Mouse (Mus musculus): ENCODE results near the gene Map4k2.

The Map4k2 gene

DNA sequence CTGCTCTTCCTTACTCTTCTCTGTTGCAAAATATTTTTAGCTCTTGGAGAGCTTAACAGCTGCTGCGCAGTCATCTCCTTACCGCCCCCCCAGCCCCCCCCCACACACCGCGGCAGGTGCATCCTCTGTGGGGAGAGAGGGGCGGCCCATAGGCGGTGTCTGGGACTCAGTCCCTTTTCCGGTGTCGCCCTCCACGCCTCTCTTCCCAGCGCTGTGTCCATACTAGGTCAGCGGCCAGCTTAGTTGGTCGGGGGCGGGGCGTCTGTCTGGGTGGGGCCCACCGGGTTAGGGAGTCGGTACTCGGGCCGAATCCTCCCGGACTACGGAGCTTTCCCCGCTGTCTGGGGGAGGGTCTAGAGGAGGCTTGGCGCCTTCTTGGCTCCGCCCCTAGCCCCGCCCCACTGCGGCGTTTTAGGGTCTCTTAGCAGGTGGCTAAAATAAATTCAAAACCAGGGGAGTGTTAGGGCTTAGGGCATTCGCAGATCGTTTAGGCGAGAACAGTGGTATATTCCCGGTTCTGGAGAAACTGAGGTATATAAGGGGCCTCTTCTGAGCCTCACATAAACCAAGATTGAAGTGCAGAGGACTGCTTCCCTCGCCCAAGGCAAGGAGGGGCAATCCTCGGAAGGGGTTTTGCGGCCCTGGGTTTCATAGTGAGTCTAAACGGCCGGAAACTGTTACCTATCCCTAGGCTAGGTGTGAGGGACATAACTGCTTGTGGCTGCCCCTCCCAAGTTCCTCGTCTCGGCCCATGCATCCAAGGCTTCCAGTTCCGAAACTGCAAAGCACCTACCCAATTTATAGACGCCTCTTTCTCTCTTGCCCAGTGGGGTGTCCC lies 57.7 kb downstream of the Map4k2 start:
- in situ Hi-C loops (cut with MboI; ENCODE audit: low sequenced_read_pairs): no loop called here

DNA sequence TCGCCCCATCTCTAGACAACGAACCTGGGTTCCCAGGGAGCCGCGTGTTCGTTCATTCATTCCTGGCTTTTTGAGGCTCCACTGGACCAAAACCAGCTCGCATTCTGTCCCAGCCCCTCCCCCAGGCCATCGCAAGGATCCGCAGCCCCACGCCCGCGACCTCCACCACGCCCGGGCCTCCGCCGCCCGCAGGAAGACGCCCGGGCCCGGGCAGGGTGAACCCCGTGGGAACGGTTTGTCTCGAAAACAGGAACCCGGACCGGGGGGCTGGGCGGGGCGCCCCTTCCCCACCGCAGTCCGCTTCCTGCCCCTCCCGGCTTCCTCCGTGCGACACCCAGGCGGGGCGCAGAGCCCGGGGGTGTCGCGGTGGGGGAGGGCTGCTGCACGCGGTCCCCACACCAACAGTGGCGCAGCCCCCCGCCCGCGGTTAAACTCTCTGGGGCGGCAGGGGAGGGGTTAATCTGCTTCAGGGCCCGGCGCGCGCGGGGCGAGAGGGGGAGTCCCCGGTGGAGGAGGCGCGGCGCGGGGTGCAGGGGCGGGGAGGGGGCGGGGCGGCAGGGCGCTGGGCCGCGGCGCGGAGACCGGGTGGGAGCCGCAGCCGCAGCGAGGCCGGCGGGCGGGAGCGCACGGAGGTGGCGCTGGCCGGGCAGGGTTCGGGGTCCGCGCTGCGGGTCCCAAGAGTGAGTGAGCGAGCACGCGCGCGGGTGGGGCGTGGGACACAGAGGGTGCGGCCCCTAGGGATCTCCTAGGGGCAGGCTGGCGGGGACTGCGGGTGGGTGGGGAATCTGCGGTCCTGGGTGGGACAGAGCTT lies 58.6 kb downstream of the Map4k2 start, which contains the start of gene Rasgrp2:
Gene Rasgrp2, plus strand, starts transcription at position 56 of the 811 bp plus-strand sequence.
- in situ Hi-C loops (cut with MboI; ENCODE audit: low sequenced_read_pairs): no loop called here

- in situ Hi-C loops (cut with MboI; ENCODE audit: low sequenced_read_pairs): no loop called here
These were observed 59.5 kb downstream of the Map4k2 start for GRCm38 (mm10) chr19:6400096-6401086.

DNA sequence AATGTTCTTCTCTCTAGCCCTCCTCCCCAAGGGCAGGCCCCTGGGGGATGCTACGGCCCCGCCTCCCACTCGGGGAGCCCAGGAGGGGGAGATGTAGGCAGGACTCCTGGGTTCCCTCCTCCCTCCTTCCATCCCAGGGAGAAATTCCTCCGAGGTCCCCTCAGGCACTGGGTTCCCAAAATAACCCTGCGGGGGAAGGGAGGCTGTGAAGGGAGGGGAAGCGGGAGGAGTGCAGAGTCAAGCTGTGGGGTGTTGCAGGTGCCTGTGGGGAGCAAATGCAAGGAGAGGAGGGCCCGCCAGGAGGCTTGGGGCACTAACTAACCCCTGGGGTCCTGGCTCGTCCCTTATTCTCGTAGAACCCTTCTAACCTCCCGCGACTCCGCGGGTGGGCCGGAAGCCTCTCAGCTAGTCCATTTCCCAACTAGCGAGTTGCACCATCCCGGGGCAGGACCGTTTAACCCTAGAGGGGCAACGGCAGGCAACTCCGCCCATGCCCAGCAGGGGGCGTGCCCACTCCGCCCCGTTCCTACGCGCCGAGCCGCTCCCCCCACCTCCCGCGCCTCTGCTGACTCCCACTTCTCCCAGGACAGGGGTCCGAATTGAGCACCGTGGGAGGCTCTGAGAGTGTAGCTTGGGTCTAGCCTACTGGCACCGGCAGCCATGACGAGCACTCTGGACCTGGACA lies 60.3 kb downstream of the Map4k2 start:
- in situ Hi-C loops (cut with MboI; ENCODE audit: low sequenced_read_pairs): no loop called here

DNA sequence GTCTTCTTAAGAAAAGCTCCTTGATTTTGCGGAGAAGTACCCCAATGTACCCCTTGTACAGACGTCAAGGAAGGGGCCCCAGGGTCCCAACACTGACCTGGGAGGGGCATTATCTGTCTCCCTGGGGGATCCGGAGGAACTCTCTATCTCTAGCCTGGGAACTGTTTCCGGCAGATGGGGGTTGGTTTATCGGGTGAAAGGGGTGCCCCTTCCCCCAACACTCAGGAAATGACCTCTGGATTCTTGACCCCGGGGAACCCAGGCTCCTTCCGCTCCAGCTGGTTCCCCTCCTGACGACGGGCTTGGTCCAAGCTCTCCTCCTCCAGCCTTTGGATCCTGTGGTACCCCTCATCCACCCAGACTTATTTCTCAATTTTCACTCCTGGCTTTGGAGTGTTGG lies 61.0 kb downstream of the Map4k2 start:
- in situ Hi-C loops (cut with MboI; ENCODE audit: low sequenced_read_pairs): no loop called here

DNA sequence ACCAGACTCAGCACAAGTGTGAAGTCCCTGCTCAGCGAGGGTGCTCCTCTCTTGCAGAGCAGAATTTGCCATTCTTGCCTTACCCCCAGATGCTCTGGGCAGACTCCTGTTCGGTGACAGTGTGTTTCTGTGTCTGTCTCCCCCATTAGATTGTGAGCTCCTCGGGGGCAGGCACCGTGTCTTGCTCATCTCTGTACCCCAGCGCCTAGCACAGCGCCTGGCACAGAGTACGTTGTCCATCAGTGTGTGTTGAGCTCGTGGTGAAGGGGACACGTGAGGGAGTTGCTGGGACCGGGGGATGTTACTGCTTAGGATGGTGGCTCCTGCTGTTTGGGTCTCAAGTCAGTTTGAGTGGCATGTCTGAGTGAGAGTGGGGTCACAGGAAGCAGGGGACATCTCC lies 62.9 kb downstream of the Map4k2 start:
- in situ Hi-C loops (cut with MboI; ENCODE audit: low sequenced_read_pairs): no loop called here

All from CH12F3 (cell line).